ENCODE assay signal across 8 mouse cellular contexts in the genomic region with DNA sequence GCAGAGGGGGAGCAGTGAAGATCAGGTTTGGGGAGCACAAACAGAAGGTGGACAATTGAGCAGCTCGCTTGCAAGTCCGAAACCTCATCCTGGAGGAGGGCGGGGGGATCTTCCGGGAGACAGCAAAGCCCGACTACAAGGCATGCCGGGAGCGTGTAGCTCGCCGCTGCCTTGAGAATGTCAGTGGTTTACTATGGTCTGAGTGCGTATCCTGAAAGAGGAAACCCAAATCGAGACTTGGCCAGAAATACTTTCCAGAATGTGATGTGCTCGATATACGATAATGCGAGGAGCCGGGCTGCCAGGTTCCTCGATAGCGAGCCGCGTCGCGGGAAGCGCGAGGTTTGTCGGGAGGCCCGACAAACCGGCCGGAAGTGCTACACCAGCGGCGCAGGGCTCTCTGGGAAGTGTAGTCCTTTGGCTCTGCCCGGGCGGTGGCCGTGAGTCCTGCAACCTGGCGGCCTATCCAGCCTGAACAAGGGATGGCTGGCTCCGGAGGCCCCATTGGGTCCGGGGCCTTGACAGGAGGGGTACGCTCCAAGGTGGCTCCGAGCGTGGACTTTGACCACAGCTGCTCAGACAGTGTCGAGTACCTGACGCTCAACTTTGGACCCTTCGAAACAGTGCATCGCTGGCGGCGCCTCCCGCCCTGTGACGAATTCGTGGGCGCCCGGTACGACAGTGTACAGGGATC. TPM values are rescaled to one million over a fixed set of nuclear protein-coding genes. Genes with fewer than 3 reads are reported as not detected.
A peak's percentile ranks its signal among the peaks of the same experiment; 100 is the strongest.
DNase-seq lines count a peak whose midpoint lies in the region; ATAC-seq and TF ChIP-seq lines count a peak whose summit lies in the region.

A gene (plus strand): TSS at position 143 of the 694 bp plus-strand sequence.

- no peak for TF ChIP-seq EP300 in heart, adult 2 months (IDR thresholded peaks at IDR 0.05; ENCODE audit: insufficient read depth, low read depth, low read length)

- H3K9ac ChIP-seq in embryonic facial prominence, embryonic 13.5 days, result peak within 1 kb of the TSS; percentile 88
- H3K9ac ChIP-seq in heart, adult 2 months (ENCODE audit: low read depth, low read length), result peak within 1 kb of the TSS; percentile 76
- H3K9ac ChIP-seq in limb, embryonic 13.5 days, result peak within 1 kb of the TSS; percentile 87
- peak within 1 kb of the TSS; percentile 86 for H3K9ac ChIP-seq in midbrain, embryonic 16.5 days (ENCODE audit: low read depth, low read length)

- under 1% methylated on average over 50 of the region's 50 CpGs for WGBS in embryonic facial prominence, embryonic 13.5 days
- WGBS in heart, adult 2 months, result under 1% methylated on average over 50 of the region's 50 CpGs
- under 1% methylated on average over 50 of the region's 50 CpGs for WGBS in limb, embryonic 13.5 days
- WGBS in midbrain, embryonic 16.5 days, result under 1% methylated on average over 50 of the region's 50 CpGs

- H3K36me3 ChIP-seq in embryonic facial prominence, embryonic 13.5 days, result peaks cover 28% of the 10 kb centered on the region
- no peaks in the 10 kb centered on the region for H3K36me3 ChIP-seq in heart, adult 2 months (ENCODE audit: control insufficient read depth, insufficient read depth, low read length)
- H3K36me3 ChIP-seq in limb, embryonic 13.5 days, result peaks cover 28% of the 10 kb centered on the region
- peaks cover 8% of the 10 kb centered on the region for H3K36me3 ChIP-seq in midbrain, embryonic 16.5 days (ENCODE audit: control insufficient read depth, insufficient read depth, low read length)

- TF ChIP-seq CTCF in heart, adult 2 months (IDR thresholded peaks at IDR 0.05), result peak; percentile 44

- H3K27ac ChIP-seq in embryonic facial prominence, embryonic 13.5 days, result peak within 1 kb of the TSS; percentile 94
- peak within 1 kb of the TSS; percentile 95 for H3K27ac ChIP-seq in heart, adult 2 months
- peak within 1 kb of the TSS; percentile 85 for H3K27ac ChIP-seq in limb, embryonic 13.5 days
- H3K27ac ChIP-seq in midbrain, embryonic 16.5 days (ENCODE audit: low read length), result peak within 1 kb of the TSS; percentile 96

- peak within 1 kb of the TSS; percentile 82 for H3K4me3 ChIP-seq in embryonic facial prominence, embryonic 13.5 days
- H3K4me3 ChIP-seq in heart, adult 2 months, result peak within 1 kb of the TSS; percentile 80
- peak within 1 kb of the TSS; percentile 69 for H3K4me3 ChIP-seq in limb, embryonic 13.5 days
- peak within 1 kb of the TSS; percentile 83 for H3K4me3 ChIP-seq in midbrain, embryonic 16.5 days (ENCODE audit: low read depth, low read length)

- ATAC-seq in embryonic facial prominence, embryonic 13.5 days (ENCODE audit: insufficient number of reproducible peaks, insufficient read depth, low FRiP score, low TSS enrichment, low read depth), result peak; percentile 91
- peak; percentile 96 for ATAC-seq in limb, embryonic 13.5 days (ENCODE audit: low FRiP score, low read depth)
- peak; percentile 98 for ATAC-seq in midbrain, embryonic 16.5 days

- H3K79me2 ChIP-seq in heart, adult 2 months (replicated peaks; ENCODE audit: control insufficient read depth, insufficient read depth, low read length), result no peaks in the 10 kb centered on the region

- peak; percentile 95 for DNase-seq in 3134 (ENCODE audit: extremely low read depth, insufficient read length, low spot score)
- DNase-seq in adrenal gland, postnatal 36 days, result peak; percentile 91 to 93
- DNase-seq in heart, adult 2 months, result peak; percentile 93
- peak; percentile 83 to 90 for DNase-seq in kidney, adult 8-10 months
- DNase-seq in spleen, postnatal 10 days (ENCODE audit: low spot score in 2 of 2), result peak; percentile 90 to 93

- H3K9me3 ChIP-seq in embryonic facial prominence, embryonic 13.5 days, result no peaks in the 10 kb centered on the region
- H3K9me3 ChIP-seq in limb, embryonic 13.5 days, result no peaks in the 10 kb centered on the region
- H3K9me3 ChIP-seq in midbrain, embryonic 16.5 days (replicated peaks; ENCODE audit: control insufficient read depth, low read length, poor library complexity, severe bottlenecking), result no peaks in the 10 kb centered on the region

- H3K4me1 ChIP-seq in embryonic facial prominence, embryonic 13.5 days, result peaks cover 11% of the 10 kb centered on the region
- peaks cover 3% of the 10 kb centered on the region for H3K4me1 ChIP-seq in heart, adult 2 months (ENCODE audit: control insufficient read depth, insufficient read depth, low read length)
- H3K4me1 ChIP-seq in limb, embryonic 13.5 days, result peaks cover 16% of the 10 kb centered on the region
- H3K4me1 ChIP-seq in midbrain, embryonic 16.5 days (ENCODE audit: control insufficient read depth, insufficient read depth, low read length), result peaks cover 15% of the 10 kb centered on the region

- peak within 1 kb of the TSS; percentile 83 for H3K4me2 ChIP-seq in embryonic facial prominence, embryonic 13.5 days
- peak within 1 kb of the TSS; percentile 83 for H3K4me2 ChIP-seq in limb, embryonic 13.5 days (replicated peaks)
- H3K4me2 ChIP-seq in midbrain, embryonic 16.5 days (ENCODE audit: low read length), result peak within 1 kb of the TSS; percentile 94

- intact Hi-C loops in heart, adult 2 months (cut with DNase I), result loop anchor here (1.0 to 2.0 kb wide), 2 partner anchors 23 to 56 kb away; a partner anchor contains a TSS

- TF ChIP-seq POLR2A in heart, adult 2 months (IDR thresholded peaks at IDR 0.05; ENCODE audit: insufficient read depth, low read depth, low read length), result peak; percentile 87

- H3K27me3 ChIP-seq in embryonic facial prominence, embryonic 13.5 days, result no peaks in the 10 kb centered on the region
- H3K27me3 ChIP-seq in heart, adult 2 months (ENCODE audit: control insufficient read depth, insufficient read depth, low read length), result no peaks in the 10 kb centered on the region
- peaks cover 6% of the 10 kb centered on the region; the same call in 1 of the 2 replicates for H3K27me3 ChIP-seq in limb, embryonic 13.5 days
- no peaks in the 10 kb centered on the region for H3K27me3 ChIP-seq in midbrain, embryonic 16.5 days (ENCODE audit: control insufficient read depth, insufficient read depth, low read depth, low read length)

RNA-seq across cellular contexts. Expression of the gene that starts here (rescaled TPM):
- 10 to 100 TPM; 56.1 to 59.9 TPM for total RNA-seq in adrenal gland, postnatal 36 days (2021)
- 98.5 and 119 TPM in 2 replicates for polyA plus RNA-seq in embryonic facial prominence, embryonic 13.5 days (2015; fragmentation: Nextera tagmentation; extraction: Ambion mirVana)
- total RNA-seq in heart, adult 2 months (2021), result 10 to 100 TPM; 24.3 to 28.5 TPM
- 98.0 and 104 TPM in 2 replicates for polyA plus RNA-seq in heart, adult 2 months (2012; rRNA removed)
- 104 and 106 TPM in 2 replicates for polyA plus RNA-seq in limb, embryonic 13.5 days (2015; fragmentation: Nextera tagmentation; extraction: Ambion mirVana)
- 145 and 151 TPM in 2 replicates for polyA plus RNA-seq in midbrain, embryonic 16.5 days (2015; fragmentation: Nextera tagmentation; extraction: Ambion mirVana)

Comparison
In these comparisons a context has a peak if more than half of its experiments do, and no peak if none do; other contexts are left out.
1. Peak in every context shown above with its lines: DNase-seq, ATAC-seq, H3K4me3 ChIP-seq and H3K27ac ChIP-seq.